Mouse (Mus musculus): Measurements from ENCODE around the gene Sox9.

Gene Sox9

DNA sequence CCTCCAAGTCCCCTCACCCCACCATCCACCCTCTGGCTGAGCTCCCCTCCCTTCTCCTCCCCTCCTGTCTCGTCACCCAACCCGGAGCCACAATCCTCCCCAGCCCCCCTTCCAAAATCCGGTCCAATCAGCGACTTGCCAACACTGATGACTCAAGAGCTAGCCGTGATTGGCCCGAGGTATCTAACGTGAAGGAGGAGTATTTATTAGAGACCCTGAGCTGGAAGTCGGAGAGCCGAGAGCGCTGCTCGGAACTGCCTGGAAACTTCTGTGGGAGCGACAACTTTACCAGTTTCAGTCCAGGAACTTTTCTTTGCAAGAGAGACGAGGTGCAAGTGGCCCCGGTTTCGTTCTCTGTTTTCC lies at the start of gene Sox9:
Sox9 (plus strand) TSS at position 231 of the 363 bp plus-strand sequence.
- peak; percentile 88 for DNase-seq (ENCODE audit: low spot score)

DNA sequence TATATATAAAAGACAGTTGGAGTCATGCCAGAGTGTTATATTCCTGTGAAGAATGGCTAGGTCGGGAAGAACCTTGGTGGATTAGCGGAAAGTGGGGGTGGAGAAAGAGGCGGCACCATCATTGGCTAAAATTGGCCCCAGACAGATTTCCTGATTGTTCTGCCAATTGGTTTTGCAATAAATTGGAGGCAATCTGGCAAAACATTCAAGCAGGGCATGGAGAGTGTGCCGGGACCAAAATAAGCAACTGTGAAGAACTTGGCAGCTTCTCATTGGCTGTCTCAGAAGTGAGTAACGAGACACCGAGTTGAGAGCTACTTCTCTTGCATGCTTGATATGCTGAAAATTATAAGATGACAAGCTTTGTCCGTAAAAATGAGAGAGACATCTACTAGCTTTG lies 49.6 kb upstream of the Sox9 start:
- DNase-seq (ENCODE audit: low spot score) = no peak

DNA sequence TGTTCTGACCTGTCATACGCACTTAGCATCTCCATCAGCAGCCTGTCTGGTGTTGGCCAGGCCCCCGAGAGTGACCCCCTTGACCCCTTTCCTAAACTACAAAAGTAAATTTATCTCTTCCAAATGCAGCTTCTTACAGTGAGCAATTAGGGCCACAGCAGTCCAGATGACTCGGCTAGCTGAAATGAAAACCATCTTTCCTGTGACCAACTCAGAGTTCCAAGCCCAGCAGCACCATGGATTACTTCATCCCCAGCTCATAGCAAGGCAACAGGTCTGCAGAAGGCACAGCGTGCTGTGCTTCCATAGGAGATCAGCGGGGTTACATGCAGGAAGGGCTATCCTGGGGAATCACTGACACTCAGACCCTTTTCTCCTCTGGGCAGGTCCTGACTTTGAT lies 45.0 kb upstream of the Sox9 start:
- no peak for DNase-seq (ENCODE audit: low spot score)

DNA sequence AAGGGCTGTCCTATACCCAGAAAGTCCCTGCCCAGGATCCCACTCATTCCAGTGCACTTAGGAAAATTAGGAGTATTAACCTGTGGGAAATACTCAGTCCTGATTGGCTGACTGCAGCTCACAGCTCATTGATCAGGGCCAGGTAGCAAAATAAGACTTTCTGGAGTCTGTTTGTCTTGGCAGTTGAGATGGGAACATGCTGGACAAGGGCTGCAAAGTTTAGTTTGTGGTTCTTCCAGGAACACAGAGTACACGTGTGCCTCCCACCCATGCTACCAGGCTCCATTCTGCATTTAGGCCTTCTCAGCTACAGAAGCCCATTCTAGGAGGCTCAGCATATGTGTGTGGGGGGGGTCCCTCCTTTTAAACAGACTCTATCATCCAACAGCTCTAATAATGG lies 42.3 kb upstream of the Sox9 start:
- DNase-seq (ENCODE audit: low spot score) = no peak

DNA sequence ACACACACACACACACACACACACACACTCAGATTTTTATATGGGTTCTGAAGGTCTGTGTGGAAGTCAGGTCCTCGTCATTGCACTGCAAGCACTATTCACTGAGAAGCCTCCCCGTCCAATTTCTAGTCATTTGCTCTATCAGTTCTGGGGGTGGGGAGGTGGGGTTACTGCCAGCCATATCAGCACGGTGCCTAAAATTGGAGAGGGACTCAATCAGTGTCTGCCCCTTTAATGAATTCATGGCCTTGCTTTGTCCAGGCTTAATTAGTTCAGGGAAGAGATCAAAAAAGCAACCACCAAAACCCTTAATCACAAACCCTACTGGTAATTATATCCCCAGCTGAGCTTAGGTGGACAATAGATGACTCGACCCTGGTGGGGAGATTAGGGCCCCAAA lies 25.5 kb upstream of the Sox9 start:
- DNase-seq (ENCODE audit: low spot score) = no peak

DNA sequence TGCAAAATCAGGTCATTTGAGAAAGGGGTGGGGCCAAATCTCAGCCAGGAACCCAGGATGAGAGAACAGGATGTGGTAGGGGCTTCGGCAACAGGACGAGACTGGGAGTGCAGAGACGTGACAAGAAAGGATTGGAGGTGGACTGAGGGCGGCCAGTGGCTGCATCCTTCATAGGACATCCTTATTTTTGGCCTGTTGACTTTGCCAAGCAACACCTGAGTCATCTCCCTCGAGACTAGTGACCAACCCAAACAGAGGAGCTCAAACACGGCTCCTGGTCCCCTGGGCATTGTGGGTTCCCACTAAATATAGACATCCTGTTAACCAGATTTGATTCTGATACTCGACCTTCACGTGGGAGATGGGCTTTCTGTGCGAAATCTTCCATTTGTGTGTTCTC lies 24.0 kb upstream of the Sox9 start:
- DNase-seq (ENCODE audit: low spot score) = no peak

DNA sequence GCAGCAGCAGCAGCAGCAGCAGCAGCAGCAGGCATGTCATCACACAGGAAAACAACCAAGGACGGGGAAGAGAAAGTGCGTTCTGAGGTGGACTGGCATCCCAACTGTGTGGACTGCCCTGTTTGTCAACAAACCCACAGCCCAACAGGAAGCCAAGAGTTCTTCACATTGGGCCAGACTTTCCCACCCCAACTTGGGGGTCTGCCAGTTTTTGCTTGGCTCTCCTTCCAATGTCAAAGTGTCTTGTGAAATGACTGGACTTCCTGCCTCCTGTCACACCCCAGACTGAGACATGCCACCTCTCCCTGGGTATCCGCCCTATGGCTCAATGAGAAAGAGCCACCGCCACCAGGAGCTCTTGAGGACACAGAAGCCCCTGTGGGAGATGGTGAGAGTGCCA lies 15.1 kb upstream of the Sox9 start:
- no peak for DNase-seq (ENCODE audit: low spot score)

DNA sequence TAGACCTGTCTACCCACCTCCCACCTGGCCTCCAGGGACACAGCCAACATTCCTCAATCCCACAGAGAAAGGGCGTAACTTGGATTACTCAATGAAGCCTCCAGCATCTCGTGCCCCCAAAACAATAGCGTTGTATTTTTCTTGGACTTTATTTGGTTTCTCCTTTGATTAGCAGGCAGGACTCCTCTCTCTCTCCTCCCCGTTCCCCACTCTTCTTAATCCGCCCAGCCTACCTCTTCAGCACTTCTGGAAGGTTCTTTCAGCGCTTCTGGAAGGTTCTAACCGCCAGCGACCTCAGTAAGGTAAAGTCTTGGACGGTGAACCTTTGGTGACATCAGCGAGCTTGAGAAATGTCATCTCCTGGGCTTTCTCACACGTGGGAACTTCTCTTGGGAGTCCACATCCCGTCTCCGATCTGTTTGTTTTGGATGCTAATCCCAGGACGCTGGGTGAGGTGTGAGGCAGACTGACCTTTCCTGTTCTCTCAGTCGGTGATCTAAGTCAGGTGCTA lies 14.4 kb upstream of the Sox9 start:
- DNase-seq (ENCODE audit: low spot score) = no peak

DNA sequence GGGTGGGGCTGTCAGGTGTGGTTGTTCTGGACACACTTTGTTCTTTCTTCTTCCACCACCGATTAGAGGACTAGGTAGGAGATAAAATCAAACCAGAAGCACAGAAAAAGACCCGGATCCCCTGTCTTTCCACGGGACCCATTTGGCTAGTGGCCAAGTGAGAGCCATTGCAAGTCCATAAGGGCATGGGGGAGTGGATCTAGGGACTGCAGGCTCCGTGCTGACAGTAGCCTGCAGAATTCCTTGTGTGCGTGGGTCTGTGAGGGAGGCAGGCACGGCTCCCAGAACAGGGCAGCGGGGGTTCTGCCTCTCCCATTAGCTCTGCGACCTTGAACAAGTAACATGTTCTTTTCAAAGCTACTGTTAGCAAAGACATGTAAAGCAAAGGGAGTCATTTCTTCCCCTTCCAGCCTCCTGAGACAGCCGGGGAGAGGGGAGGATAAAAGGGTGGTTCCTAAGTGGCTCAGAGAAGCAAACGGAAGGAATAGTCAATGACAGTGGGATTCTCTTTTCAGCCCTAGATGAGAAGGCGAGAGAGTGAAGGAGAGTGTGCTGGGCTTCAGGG lies 9.2 kb upstream of the Sox9 start:
- DNase-seq (ENCODE audit: low spot score) = peak; percentile 83

DNA sequence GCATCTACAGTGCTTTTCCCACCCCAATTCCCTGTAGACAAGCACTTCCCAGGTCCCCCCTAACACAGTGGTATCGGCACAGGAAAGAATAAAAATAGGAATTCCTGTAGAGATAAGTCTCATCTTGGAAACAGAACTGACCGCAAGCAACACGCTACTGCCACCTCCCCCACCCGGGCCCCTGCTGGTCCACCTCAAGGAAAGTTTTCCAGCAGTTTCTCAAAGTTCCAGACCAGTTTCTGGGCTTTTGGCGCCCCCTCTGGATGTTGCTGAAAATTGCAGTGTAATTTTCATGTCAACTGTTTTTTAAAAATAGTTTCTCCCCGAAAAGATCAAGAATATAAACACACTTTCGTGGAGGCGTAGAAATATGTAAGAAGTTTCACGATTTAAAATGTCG lies 2.3 kb upstream of the Sox9 start:
- DNase-seq (ENCODE audit: low spot score) = no peak

DNA sequence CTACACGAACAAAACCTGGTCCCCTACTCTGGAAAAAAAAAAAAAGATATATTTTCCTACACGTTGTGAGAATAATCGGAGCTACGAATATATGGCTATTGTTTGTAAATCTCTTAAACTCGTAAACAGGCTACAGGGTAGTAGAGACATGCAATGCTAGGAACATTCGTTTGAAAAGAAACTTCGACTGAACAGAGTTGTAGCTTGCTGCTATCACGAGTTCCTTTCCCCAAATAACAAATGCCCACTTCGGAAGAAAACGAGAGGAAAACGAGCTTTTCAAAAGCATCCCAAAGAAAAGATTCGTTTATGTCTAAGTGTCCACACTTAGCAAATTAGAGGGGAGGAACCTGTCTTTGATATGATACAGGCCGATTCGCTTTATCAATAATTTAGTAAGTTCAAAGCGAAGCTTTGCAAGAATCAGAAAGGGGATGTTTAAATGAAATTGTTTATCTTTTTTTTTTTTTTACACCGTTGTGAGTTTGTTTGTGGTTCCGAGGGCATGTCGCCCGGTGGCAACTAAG lies 1.6 kb upstream of the Sox9 start:
- DNase-seq (ENCODE audit: low spot score) = no peak

DNA sequence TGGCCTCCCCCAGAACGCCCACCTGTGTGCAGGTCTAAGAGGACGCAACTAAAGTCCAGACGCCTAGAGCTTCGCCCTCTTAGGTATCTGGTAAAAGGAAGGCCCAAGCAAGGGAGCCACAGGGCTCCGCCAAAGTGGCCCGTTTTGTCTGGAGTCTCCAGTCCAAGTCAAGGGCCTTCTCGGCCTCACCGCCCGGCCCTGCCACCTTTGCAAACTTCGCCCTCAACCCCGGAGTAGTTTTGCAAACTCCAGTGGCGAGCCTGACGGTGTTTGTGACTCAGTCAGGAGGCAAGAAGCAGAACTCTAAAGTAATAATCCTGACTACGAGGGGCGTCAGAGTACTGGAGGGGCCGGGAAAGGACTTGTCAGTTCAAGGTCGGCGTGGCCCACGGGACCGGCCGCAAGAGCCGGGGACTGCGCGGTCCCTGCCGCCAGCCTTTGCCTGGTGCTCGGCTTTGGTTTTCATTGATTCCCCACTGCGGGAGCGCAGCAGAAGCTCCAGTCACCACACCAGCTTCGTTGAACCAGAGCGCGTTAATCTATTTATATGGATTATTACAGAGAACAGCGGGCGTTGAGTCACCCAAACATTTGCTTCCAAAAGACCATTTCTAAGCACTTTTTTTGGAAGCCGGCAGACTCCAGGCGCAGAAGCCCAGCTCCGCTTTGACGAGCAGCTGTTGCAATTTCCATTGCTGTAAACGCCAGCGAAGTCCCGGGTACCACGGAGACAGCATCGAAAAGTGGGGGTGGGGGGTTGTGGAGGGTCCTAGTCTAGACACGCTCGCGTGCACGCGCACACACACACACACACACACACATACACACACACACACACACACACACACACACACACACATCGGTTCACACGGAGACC lies 751 bp upstream of the Sox9 start:
- DNase-seq (ENCODE audit: low spot score) = peak; percentile 31

DNA sequence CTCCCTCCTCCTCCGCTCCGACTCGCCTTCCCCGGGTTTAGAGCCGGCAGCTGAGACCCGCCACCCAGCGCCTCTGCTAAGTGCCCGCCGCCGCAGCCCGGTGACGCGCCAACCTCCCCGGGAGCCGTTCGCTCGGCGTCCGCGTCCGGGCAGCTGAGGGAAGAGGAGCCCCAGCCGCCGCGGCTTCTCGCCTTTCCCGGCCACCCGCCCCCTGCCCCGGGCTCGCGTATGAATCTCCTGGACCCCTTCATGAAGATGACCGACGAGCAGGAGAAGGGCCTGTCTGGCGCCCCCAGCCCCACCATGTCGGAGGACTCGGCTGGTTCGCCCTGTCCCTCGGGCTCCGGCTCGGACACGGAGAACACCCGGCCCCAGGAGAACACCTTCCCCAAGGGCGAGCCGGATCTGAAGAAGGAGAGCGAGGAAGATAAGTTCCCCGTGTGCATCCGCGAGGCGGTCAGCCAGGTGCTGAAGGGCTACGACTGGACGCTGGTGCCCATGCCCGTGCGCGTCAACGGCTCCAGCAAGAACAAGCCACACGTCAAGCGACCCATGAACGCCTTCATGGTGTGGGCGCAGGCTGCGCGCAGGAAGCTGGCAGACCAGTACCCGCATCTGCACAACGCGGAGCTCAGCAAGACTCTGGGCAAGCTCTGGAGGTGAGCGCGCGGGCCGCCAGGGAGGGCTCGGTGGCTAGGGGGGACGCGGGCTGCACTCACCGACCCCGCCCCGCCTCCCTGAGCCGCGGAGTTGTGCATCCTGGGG lies 515 bp downstream of the Sox9 start:
- DNase-seq (ENCODE audit: low spot score) = peak; percentile 31

DNA sequence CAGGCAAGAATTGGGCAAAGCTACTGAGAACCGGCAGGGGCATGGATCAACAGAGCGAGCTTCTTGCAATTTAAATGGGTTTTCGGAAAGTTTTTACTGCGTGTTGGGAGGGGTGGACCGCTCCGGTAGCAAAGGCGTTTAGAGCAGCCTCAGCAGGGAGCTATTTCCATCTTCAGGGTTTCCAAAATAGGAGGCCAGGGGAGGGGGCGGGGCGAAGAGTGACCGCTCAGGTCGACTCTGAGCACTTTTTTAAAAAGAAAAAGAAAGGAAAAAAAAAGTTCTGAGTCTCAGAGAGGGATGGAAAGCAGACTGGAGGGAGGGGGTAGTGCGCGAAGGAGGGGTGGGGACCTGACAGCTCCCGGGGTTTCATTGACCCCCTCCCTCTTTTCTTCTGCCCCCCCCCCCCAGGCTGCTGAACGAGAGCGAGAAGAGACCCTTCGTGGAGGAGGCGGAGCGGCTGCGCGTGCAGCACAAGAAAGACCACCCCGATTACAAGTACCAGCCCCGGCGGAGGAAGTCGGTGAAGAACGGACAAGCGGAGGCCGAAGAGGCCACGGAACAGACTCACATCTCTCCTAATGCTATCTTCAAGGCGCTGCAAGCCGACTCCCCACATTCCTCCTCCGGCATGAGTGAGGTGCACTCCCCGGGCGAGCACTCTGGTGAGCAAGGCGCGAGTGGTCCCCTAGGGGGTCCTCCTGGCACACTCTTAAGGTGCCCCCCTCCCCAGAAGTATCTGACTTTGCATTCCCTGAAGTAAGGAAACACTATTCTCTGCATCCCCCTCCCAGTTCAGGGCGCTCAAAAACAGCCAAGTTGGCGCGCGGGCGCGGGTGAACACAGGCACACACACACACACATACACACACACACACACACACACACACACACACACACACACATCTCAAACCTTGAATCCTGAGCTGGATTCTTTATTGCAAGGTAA lies 1.6 kb downstream of the Sox9 start:
- DNase-seq (ENCODE audit: low spot score) = peak; percentile 24

DNA sequence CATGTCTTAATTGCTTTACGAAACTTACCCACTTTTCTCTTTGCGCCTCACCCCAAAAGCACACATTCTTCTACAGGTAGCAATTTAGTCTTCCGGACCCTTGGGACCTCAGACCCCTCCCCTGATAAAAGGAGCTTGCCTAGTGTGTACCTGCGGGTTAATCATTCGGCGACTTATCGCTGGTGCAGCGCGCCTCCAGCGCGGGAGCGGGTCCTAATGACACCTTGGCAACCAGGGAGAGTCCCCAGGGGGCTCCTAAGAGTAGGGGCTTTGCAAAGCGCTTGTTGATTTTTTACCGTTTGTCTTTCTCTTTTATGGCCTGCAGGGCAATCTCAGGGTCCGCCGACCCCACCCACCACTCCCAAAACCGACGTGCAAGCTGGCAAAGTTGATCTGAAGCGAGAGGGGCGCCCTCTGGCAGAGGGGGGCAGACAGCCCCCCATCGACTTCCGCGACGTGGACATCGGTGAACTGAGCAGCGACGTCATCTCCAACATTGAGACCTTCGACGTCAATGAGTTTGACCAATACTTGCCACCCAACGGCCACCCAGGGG lies 2.4 kb downstream of the Sox9 start:
- peak; percentile 24 for DNase-seq (ENCODE audit: low spot score)

DNA sequence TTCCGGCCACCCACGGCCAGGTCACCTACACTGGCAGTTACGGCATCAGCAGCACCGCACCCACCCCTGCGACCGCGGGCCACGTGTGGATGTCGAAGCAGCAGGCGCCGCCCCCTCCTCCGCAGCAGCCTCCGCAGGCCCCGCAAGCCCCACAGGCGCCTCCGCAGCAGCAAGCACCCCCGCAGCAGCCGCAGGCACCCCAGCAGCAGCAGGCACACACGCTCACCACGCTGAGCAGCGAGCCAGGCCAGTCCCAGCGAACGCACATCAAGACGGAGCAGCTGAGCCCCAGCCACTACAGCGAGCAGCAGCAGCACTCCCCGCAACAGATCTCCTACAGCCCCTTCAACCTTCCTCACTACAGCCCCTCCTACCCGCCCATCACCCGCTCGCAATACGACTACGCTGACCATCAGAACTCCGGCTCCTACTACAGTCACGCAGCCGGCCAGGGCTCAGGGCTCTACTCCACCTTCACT lies 2.9 kb downstream of the Sox9 start:
- peak; percentile 30 for DNase-seq (ENCODE audit: low spot score)

DNA sequence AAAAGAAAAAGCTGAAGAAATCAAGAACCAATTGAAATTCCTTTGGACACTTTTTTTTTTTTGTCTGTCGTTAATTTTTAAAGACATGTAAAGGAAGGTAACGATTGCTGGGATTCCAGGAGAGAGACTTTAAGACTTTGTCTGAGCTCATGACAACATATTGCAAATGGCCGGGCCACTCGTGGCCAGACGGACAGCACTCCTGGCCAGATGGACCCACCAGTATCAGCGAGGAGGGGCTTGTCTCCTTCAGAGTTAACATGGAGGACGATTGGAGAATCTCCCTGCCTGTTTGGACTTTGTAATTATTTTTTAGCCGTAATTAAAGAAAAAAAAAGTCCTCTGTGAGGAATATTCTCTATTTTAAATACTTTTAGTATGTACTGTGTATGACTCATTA lies 3.6 kb downstream of the Sox9 start:
- DNase-seq (ENCODE audit: low spot score) = no peak

DNA sequence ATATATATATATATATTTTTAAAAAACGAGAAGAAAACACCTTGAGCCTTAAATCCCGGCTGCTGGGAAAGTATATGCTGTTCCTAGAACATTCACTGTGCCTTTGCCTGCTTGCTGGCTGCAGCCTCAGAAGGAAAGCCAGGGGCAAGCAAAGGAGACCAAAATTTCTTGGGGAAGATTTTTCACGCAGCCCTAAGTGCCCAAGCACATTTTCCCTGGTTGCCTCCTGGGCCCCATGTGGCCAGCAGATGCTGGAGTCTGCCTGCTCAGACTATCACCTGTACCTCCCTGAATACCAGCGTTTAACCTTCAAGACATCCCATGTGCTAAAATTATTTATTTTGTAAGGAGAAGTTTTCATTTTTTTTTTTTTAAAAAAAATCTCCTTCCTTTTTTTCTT lies 4.4 kb downstream of the Sox9 start:
- no peak for DNase-seq (ENCODE audit: low spot score)

DNA sequence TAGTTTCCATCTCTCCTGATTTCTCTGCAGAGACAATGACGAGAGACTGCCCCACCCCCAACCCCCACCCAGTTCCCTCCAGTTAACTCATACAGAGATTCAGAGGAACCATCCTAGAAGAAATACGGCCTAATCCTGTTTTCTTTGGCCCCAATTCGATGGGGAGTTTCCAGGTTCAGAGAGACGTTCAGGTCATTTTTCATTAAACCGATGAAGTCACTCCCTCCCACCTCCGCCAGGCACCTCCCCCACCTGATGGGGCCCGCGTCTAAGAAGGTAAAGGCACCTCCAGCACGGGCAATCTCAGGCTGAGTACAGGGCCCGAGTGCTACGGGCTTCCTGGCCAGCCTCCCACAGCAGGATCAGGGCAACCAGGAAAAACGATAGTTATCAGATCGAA lies 6.3 kb downstream of the Sox9 start:
- DNase-seq (ENCODE audit: low spot score) = no peak

DNA sequence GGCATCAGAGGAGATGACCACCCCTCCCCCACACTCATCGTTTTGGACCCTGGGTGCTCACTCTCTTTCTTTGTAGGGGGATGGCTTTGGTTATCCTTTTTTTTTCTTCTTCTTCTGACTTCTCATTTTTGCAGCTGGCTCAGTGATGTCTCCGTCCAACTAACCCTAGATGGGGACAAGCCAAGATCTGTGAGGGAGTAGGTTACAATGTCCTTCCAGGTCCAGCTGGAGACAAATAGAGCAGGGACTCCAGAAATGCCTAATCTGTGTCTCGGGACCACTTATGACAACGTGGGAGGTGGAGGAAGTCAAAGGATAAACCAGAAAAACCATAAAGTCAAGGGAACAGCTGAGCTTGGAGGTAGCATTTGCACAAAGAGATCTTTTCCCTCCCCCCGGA lies 14.4 kb downstream of the Sox9 start:
- no peak for DNase-seq (ENCODE audit: low spot score)

DNA sequence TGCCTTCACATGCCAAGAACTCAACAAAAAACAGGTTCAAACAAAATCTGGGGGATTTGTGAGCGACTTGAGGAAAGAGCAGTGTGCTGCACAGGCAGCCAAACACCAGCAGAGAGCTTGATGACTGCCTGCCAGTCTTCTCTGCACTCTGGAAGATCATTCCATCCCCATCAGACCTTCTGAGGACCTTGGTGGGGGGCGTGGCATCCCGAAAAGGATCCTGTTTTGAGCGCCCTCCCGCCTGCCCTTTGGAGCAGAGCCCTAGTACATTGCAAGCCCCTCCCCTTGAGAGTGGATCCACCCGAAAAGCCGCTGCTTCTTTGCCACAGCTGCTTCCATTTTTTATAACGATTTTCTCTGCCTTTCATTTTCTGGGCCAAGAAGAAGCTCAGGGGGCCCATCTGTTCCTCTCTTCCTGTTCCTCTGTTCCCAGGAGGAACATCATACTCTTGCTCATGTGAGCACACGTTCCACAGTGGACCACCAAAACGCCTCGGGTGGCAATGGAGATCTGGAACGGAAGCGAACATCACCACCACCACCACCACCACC lies 16.9 kb downstream of the Sox9 start:
- DNase-seq (ENCODE audit: low spot score) = peak; percentile 52
